Mouse (Mus musculus) adipocyte (in vitro differentiated cells): ENCODE data around the gene Ssh3.
"Not testable (repeated sequence)": the region's sequence is repeated elsewhere in the genome, so short reads cannot be mapped to it uniquely, and the experiment has no call there.

Source experiments
- DNase-seq: peaks from one replicate; pipeline ENCODE4 v3.0.0-alpha.2; 2016; ENCODE audit warnings: low spot score

Gene Ssh3

GRCm38 (mm10) chr19:4296611-4297010 lies 27.6 kb upstream of the Ssh3 start:
- DNase-seq = no peak

- DNase-seq = no peak
Measured at GRCm38 (mm10) chr19:4295391-4295790, 26.4 kb upstream of the Ssh3 start.

- no peak for DNase-seq
Measured at GRCm38 (mm10) chr19:4294381-4295097, 25.6 kb upstream of the Ssh3 start.

- no peak for DNase-seq
Measured at GRCm38 (mm10) chr19:4291161-4291560, 22.2 kb upstream of the Ssh3 start.

DNA sequence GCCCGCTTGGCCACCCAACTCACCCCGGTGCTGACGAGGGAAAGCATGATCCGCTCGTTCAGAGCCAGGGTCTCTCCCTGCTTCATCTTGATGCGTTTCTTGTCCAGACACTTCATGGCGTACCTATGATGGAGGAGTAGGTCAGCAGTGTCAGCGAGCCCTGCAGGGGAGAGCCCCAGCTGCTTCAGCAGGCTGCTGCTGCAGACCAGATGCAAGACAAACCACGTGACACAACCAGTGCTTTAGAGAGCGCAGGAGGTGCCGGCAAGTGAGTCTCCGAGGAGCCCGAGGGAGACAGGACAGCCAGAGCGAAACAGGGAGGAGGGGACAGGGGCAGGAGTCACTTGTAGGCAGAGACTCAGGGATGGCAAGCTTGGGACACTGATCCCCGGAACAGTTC lies 21.8 kb upstream of the Ssh3 start:
- no peak for DNase-seq

- DNase-seq = no peak
Measured at GRCm38 (mm10) chr19:4283653-4284052, 14.7 kb upstream of the Ssh3 start.

GRCm38 (mm10) chr19:4282898-4283553 lies 14.0 kb upstream of the Ssh3 start, which contains the start of gene Ankrd13d:
Gene Ankrd13d, minus strand, starts transcription at chr19:4283137.
- DNase-seq = peak; percentile 62

GRCm38 (mm10) chr19:4280425-4280824 lies 11.4 kb upstream of the Ssh3 start:
- DNase-seq = no peak

DNA sequence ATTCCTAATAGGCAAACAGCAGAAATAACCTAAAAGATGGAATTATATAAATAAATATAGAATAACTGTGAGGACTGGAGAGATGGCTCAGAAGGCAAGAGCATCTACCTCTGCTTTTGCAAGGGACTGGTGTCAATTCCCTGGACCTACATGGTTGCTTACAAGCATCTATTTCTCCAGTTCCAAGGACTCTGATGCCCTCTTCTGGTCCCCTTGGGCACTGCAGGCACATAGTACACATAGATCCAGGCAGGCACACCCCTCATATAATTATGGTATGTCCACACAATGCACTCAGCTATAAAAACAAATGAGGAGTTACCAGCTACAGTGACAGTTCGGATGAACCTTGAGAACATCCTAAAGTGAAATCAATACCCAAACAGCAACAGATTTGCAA lies 10.5 kb upstream of the Ssh3 start:
- no peak for DNase-seq

GRCm38 (mm10) chr19:4270972-4271371 lies 2.0 kb upstream of the Ssh3 start:
- no peak for DNase-seq

GRCm38 (mm10) chr19:4270187-4270586 lies 1.2 kb upstream of the Ssh3 start:
- DNase-seq = no peak

DNA sequence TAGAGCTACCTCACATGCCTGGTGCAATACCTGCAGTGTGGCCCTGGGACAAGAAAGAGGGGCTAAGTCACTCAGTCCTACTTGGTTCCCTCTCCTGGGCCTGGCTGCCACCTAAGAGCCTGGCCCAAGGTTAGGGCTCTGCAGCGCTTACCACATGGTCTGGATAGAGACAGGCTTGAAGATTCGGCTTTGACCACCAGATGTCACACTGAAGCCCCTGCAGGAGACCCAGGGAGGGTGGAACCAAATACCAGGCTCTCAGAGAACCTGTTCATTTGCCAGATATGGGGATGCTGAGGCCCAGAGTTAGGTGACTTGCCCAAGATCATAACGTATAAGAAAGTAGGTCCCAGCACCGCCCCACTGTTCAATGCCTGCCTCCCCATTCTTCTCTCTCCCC lies 3.0 kb downstream of the Ssh3 start:
- DNase-seq = no peak

DNA sequence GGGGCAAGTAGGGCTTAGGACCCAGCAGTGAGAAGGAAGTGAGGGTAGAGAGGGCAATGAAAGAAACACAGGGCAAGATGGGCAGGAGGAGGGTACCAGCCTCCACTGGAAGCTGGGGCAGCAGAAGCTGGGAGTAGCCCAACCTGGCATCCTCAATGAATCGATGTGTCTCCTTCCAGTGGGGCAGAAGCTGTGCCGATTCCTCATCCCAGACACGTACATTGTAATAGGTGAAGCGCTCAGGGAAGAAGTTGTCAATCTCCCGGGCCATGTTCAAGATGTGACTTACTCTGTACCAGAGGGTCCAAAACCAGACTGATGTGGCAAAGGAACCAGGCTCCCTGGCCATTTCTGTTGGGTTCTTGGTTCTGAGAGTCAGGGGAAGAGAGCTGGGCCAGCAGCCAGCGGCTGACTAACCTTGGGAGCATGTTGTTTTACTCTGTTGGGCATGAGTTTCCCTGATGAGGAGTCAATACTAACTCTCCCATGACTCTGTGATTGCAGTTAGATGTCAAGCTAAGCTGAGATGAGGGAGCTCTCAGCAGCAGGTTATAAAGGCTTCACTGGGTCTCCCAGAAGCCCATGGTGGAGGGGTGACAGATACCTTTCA lies 4.7 kb downstream of the Ssh3 start:
- DNase-seq = no peak

- no peak for DNase-seq
Measured at GRCm38 (mm10) chr19:4263702-4264101, 5.3 kb downstream of the Ssh3 start.

- DNase-seq = no peak
Measured at GRCm38 (mm10) chr19:4262756-4263155, 6.2 kb downstream of the Ssh3 start.

DNA sequence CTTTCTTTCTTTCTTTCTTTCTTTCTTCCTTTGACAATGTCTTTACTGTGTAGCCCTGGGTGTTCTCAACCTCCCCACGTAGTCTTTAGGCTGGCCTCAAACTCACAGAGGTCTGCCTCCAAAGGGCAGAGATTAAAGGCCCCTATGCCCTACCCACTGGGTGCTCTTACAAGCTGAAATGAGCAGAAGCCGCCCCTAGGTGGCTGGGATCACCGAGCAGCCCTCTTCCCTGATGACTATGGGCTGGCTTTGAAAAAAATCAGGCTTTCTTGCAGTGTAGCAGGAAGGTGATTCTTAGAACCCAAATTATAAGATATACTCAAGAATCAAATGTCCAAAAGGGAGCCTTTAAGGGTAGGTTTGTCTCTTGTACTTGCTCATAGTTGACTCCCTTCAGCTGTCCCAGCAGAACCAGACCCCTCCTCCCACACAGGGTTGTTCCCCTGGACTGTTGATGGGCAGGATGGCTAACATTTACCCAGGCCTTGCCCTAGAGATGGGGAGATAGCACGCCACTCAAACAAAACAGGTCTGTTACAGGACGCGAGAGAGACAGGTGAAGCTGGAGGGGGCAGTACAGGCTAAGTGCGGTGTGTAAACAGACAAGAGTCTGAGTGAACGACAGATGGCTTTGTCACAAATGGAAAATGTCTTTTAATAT lies 7.8 kb downstream of the Ssh3 start:
- DNase-seq = peak; percentile 40

GRCm38 (mm10) chr19:4257897-4258252 lies 11.1 kb downstream of the Ssh3 start:
- no peak for DNase-seq

- DNase-seq = peak; percentile 98
Measured at GRCm38 (mm10) chr19:4257216-4257896, 11.6 kb downstream of the Ssh3 start.

- no peak for DNase-seq
Measured at GRCm38 (mm10) chr19:4255583-4256162, 13.3 kb downstream of the Ssh3 start.

DNA sequence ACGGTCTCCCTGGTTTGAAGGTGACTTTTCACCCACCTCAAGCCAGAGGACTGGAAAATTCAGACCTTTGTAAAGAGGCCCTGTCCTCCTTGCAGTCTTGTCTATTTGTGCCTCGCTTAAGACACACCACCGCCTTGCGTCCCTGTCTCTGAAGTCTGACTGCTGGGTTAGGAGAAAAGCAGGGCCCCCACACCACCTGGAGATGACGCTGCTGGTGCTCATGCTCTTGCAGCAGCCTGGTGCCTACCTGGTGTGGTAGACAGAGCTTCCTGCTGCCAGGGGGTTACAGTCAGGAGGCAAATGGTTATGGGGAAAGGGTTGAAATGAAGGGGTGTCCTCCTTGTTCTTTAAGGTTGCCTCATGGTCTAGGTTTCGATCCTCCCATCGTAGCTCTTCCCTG lies 14.8 kb downstream of the Ssh3 start:
- no peak for DNase-seq

GRCm38 (mm10) chr19:4248683-4249082 lies 20.3 kb downstream of the Ssh3 start:
- not testable (repeated sequence) for DNase-seq

DNA sequence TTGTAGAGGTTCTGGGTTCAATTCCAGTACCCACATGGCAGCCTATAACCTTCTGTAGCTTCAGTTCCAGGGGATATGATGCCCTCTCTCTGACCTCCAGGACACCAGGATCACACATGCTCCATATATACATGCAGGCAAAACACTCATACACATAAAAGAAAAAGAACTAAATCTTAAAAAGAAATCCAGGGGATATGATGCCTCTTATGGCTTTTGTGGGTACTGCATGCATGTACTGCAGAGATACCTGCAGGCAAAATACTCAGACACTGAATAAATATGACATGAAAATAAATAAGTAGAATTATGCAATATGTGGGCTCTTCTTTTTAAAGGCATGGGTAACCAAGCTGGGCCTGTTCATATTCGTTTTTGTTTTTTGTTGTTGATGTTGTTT lies 22.0 kb downstream of the Ssh3 start:
- DNase-seq = no peak
